12 mouse cellular contexts compared by ENCODE assay signal in genomic region chr17:84155516-84156226, GRCm38 (mm10). TPM values are rescaled to one million over a fixed set of nuclear protein-coding genes. Genes with fewer than 3 reads are reported as not detected.
DNase-seq lines count a peak whose midpoint lies in the region; ATAC-seq and TF ChIP-seq lines count a peak whose summit lies in the region.
"Had no signal": no experiment of that assay in that cellular context is flagged by ENCODE, and none has a peak within 500 bp of the region (broad histone marks: within the 10 kb centered on the region; RNA-seq: fewer than 3 reads in every experiment).

No protein-coding gene starts in this region.

- H3K9ac ChIP-seq in kidney, postnatal 0 days (ENCODE audit: low read depth, low read length): no peak overlapping the region
- H3K9ac ChIP-seq in liver, embryonic 11.5 days (ENCODE audit: low read depth, low read length): no peak overlapping the region
- H3K9ac ChIP-seq in stomach, postnatal 0 days (ENCODE audit: low read length): no peak overlapping the region; the same call in 1 of the 2 replicates
- H3K9ac ChIP-seq: limb, embryonic 12.5 days had no signal

- WGBS in kidney, postnatal 0 days: 68% methylated on average over 8 of the region's 8 CpGs
- 72% methylated on average over 8 of the region's 8 CpGs for WGBS in liver, embryonic 11.5 days
- WGBS in stomach, postnatal 0 days: 79% methylated on average over 8 of the region's 8 CpGs

- no peak overlapping the region for H3K4me2 ChIP-seq in kidney, postnatal 0 days (ENCODE audit: low read length)
- no peak overlapping the region for H3K4me2 ChIP-seq in liver, embryonic 11.5 days
- no peak overlapping the region for H3K4me2 ChIP-seq in stomach, postnatal 0 days (replicated peaks; ENCODE audit: low read depth)
- H3K4me2 ChIP-seq: limb, embryonic 12.5 days had no signal

- no peak for TF ChIP-seq EP300 in stomach, postnatal 0 days (optimal IDR thresholded peaks at IDR 0.05)

- no peak for TF ChIP-seq CTCF in kidney, postnatal 0 days (IDR thresholded peaks at IDR 0.05; ENCODE audit: low read depth)
- TF ChIP-seq CTCF in stomach, postnatal 0 days (IDR thresholded peaks at IDR 0.05; ENCODE audit: low read depth): no peak

- H3K27ac ChIP-seq in kidney, postnatal 0 days: peak overlapping the region; percentile 88
- H3K27ac ChIP-seq in liver, embryonic 11.5 days (ENCODE audit: low read depth, low read length): peak overlapping the region; percentile 73; the same call in 1 of the 2 replicates
- peak overlapping the region; percentile 91 for H3K27ac ChIP-seq in stomach, postnatal 0 days (replicated peaks)
- H3K27ac ChIP-seq: embryonic facial prominence, embryonic 10.5 days; limb, embryonic 12.5 days had no signal

- peaks cover 36% of the 10 kb centered on the region for H3K4me1 ChIP-seq in kidney, postnatal 0 days (replicated peaks; ENCODE audit: insufficient read depth, low read length)
- H3K4me1 ChIP-seq in liver, embryonic 11.5 days (replicated peaks; ENCODE audit: control insufficient read depth, insufficient read depth, low read length): peaks cover 72% of the 10 kb centered on the region
- peaks cover 9% of the 10 kb centered on the region for H3K4me1 ChIP-seq in stomach, postnatal 0 days (replicated peaks; ENCODE audit: control insufficient read depth, insufficient read depth)

- H3K36me3 ChIP-seq in kidney, postnatal 0 days (ENCODE audit: insufficient read depth, low read length): no peaks in the 10 kb centered on the region
- H3K36me3 ChIP-seq in liver, embryonic 11.5 days (ENCODE audit: control insufficient read depth, insufficient read depth, low read length): no peaks in the 10 kb centered on the region
- no peaks in the 10 kb centered on the region for H3K36me3 ChIP-seq in stomach, postnatal 0 days (ENCODE audit: control insufficient read depth, insufficient read depth, low read length)
- H3K36me3 ChIP-seq: embryonic facial prominence, embryonic 10.5 days; limb, embryonic 12.5 days had no signal

- no peak for ATAC-seq in kidney, postnatal 0 days (replicated peaks; ENCODE audit: low FRiP score, low read depth)
- no peak for ATAC-seq in liver, embryonic 11.5 days (replicated peaks; ENCODE audit: low FRiP score)
- ATAC-seq in stomach, postnatal 0 days (ENCODE audit: low FRiP score, low TSS enrichment): no peak
- ATAC-seq: Patski had no signal

- no peak overlapping the region for H3K4me3 ChIP-seq in kidney, postnatal 0 days (replicated peaks; ENCODE audit: low read depth, low read length)
- H3K4me3 ChIP-seq in liver, embryonic 11.5 days (ENCODE audit: low read depth, low read length): no peak overlapping the region
- H3K4me3 ChIP-seq in stomach, postnatal 0 days (ENCODE audit: low read depth, low read length): no peak overlapping the region
- H3K4me3 ChIP-seq: embryonic facial prominence, embryonic 10.5 days; limb, embryonic 12.5 days had no signal

- no peaks in the 10 kb centered on the region for H3K9me3 ChIP-seq in kidney, postnatal 0 days (replicated peaks; ENCODE audit: low read length)
- H3K9me3 ChIP-seq in liver, embryonic 11.5 days (ENCODE audit: control insufficient read depth, low read length): no peaks in the 10 kb centered on the region
- H3K9me3 ChIP-seq in stomach, postnatal 0 days (ENCODE audit: control insufficient read depth, low read length): no peaks in the 10 kb centered on the region
- H3K9me3 ChIP-seq: embryonic facial prominence, embryonic 10.5 days; limb, embryonic 12.5 days had no signal

- no peak for DNase-seq in kidney, postnatal 0 days (ENCODE audit: low spot score)
- DNase-seq in kidney, adult 8-10 months: no peak
- peak; percentile 6 for DNase-seq in thymus, adult 18-20 months
- no peak for DNase-seq in thymus, postnatal 25 days
- DNase-seq in liver, embryonic 11.5 days (ENCODE audit: low spot score): peak; percentile 27
- DNase-seq in stomach, postnatal 0 days (ENCODE audit: low spot score): peak; percentile 12
- DNase-seq in layer of hippocampus, postnatal 36 days: no peak
- DNase-seq: cerebellum, adult 9-11 months; heart, adult 18-20 months had no signal

- no peaks in the 10 kb centered on the region for H3K27me3 ChIP-seq in kidney, postnatal 0 days (ENCODE audit: insufficient read depth, low read length)
- H3K27me3 ChIP-seq in liver, embryonic 11.5 days (replicated peaks; ENCODE audit: control insufficient read depth, insufficient read depth, low read length): no peaks in the 10 kb centered on the region
- no peaks in the 10 kb centered on the region for H3K27me3 ChIP-seq in stomach, postnatal 0 days (ENCODE audit: control insufficient read depth, insufficient read depth, low read length)
- H3K27me3 ChIP-seq: Patski had no signal

RNA-seq across cellular contexts. Expression of gene Zfp36l2, which starts 32.1 kb away (rescaled TPM):
- 18.7 and 21.3 TPM in 2 replicates for polyA plus RNA-seq in kidney, postnatal 0 days (2015; fragmentation: Nextera tagmentation; extraction: Ambion mirVana)
- polyA plus RNA-seq in liver, embryonic 11.5 days (2014; fragmentation: Nextera tagmentation; extraction: Ambion mirVana): 24.7 and 26.7 TPM in 2 replicates
- 17.5 and 18.3 TPM in 2 replicates for polyA plus RNA-seq in stomach, postnatal 0 days (2015; fragmentation: Nextera tagmentation; extraction: Ambion mirVana)
- total RNA-seq in layer of hippocampus, postnatal 36 days (2021): 10 to 100 TPM; 20.8 to 22.3 TPM

Comparison
In these comparisons a context has a peak if more than half of its experiments do, and no peak if none do; other contexts are left out.
1. DNase-seq: peak in thymus, adult 18-20 months (2 of 2), liver, embryonic 11.5 days (single experiment) and stomach, postnatal 0 days (single experiment); none in kidney, postnatal 0 days (single experiment), kidney, adult 8-10 months (0 of 2), thymus, postnatal 25 days (single experiment) and layer of hippocampus, postnatal 36 days (0 of 2).
2. Peak in every context shown above with its lines, with median percentiles within 50 percentile points of each other: H3K27ac ChIP-seq.